Mouse (Mus musculus) embryonic facial prominence, embryonic 10.5 days (tissue): ENCODE results near the gene Zfp831. TPM values are rescaled to one million over a fixed set of nuclear protein-coding genes. Genes with fewer than 3 reads are reported as not detected.

ENCODE experiments used
- DNase-seq: peaks from one replicate; pipeline ENCODE4 v3.0.0-alpha.2; 2017; ENCODE audit warnings: low spot score
- H3K27ac ChIP-seq: fragments of 300-500 bp; sonication (generic); replicated peaks from 2 replicates; pipeline ENCODE4 v1.5.1; 2016; ENCODE audit warnings: mild to moderate bottlenecking
- H3K27me3 ChIP-seq: fragments of 300-500 bp; sonication (generic); replicated peaks from 2 replicates; pipeline ENCODE4 v1.6.1; 2016; ENCODE audit warnings: low read depth, mild to moderate bottlenecking; ENCODE audit not compliant: poor library complexity, severe bottlenecking
- H3K36me3 ChIP-seq: fragments of 300-500 bp; sonication (generic); replicated peaks from 2 replicates; pipeline ENCODE4 v1.6.1; 2016; ENCODE audit warnings: mild to moderate bottlenecking, moderate library complexity
- H3K4me1 ChIP-seq: fragments of 300-500 bp; sonication (generic); 2 replicates; pipeline ENCODE4 v1.6.1; 2016
- H3K4me3 ChIP-seq: fragments of 300-500 bp; sonication (generic); 2 replicates; pipeline ENCODE4 v1.5.1; 2016; ENCODE audit warnings: mild to moderate bottlenecking, moderate library complexity
- H3K9me3 ChIP-seq: fragments of 300-500 bp; sonication (generic); 2 replicates; pipeline ENCODE4 v1.6.1; 2016; ENCODE audit warnings: mild to moderate bottlenecking
- WGBS: fragments of 180-500 bp; shearing (Covaris S2); methylation state at CpG from one replicate; pipeline ENCODE4 v1.1.7; 2016; 5-methylcytosine and 5-hydroxymethylcytosine counted together
- polyA plus RNA-seq: library from polyadenylated mRNA; unstranded; fragments of >200 nt; fragmentation: Nextera tagmentation; extraction: Ambion mirVana; gene quantifications from 2 replicates; pipeline ENCODE4 v1.2.1, GENCODE M21; 2016

Zfp831 gene
- polyA plus RNA-seq, 1 experiment from 2014 or later: not detected

DNA sequence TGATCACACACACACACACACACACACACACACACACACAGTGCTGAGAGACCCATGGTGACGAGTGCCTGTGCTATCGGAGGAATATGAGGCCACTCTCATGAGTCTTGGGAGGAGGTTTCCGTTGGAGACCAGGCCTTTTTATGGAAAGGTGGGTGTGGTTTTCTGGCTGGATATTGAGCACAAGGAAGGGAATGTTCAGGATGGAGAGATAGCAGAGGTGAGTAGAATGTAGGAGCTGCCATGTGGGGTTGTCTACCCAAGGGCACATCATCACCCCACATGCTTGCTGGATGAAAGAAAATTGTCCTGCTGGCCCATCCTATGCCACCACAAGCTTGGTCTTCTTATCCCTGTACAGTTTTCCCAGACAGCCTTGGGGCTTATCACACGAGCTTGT lies 16.5 kb downstream of the Zfp831 start:
- no peaks in the 10 kb centered on the region for H3K27me3 ChIP-seq
- no peak for DNase-seq
- H3K4me3 ChIP-seq: no peak overlapping the region
- H3K4me1 ChIP-seq: peaks cover 18% of the 10 kb centered on the region
- no peak overlapping the region for H3K27ac ChIP-seq
- WGBS: 92% methylated on average over 4 of the region's 4 CpGs
- H3K9me3 ChIP-seq: no peaks in the 10 kb centered on the region
- no peaks in the 10 kb centered on the region for H3K36me3 ChIP-seq

- Histone ChIP-seq H3K4me3 (no peak overlapping the region), H3K9me3 (no peaks in the 10 kb centered on the region), H3K27ac (no peak overlapping the region), H3K4me1 (peaks cover 20% of the 10 kb centered on the region), H3K36me3 (no peaks in the 10 kb centered on the region), H3K27me3 (no peaks in the 10 kb centered on the region)
- 82% methylated on average over 9 of the region's 9 CpGs for whole genome bisulfite sequencing
- no peak for DNase-seq
These were observed 17.0 kb downstream of the Zfp831 start for GRCm38 (mm10) chr2:174660321-174660720.

DNA sequence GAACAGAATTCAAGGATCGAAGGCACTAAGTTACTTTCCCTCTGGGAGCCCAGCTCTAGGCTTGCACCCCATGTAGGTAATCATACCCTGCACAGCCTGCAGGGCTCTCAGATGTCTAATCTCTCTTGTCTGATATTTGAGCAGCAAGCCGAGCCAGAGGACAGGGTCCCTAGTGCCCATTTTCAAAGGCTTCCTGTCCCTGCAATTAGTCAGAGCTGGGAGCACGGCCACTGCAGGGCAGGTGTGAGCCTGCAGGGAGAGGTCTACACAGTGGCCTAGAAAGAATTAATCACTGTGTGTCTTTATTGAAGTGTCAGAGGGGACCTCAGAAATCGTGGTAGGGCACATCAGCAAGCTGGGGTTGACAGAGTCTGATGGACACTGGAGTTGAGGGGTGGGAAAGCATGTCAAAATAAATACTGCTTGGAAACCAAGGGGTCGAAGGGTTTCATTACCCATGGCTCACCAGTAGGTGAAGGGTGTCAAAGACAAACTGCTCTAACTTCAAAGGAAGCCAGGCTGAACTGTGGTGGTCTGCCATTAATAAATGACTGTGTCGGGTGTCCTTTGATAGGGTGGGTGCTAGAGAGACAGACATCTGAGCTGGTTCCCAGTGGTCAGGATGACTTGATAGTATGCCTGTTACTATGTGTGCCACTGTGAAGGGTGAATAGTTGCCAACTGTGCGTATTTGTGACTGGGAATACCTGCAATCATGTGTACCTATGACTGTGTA lies 18.3 kb downstream of the Zfp831 start:
- 45% methylated on average over 7 of the region's 7 CpGs for WGBS
- Histone ChIP-seq H3K36me3 (no peaks in the 10 kb centered on the region), H3K27me3 (no peaks in the 10 kb centered on the region), H3K27ac (peak overlapping the region; percentile 0; the same call in 1 of the 2 replicates), H3K4me1 (peaks cover 31% of the 10 kb centered on the region), H3K9me3 (no peaks in the 10 kb centered on the region), H3K4me3 (no peak overlapping the region)
- peak; percentile 39 for DNase-seq

DNA sequence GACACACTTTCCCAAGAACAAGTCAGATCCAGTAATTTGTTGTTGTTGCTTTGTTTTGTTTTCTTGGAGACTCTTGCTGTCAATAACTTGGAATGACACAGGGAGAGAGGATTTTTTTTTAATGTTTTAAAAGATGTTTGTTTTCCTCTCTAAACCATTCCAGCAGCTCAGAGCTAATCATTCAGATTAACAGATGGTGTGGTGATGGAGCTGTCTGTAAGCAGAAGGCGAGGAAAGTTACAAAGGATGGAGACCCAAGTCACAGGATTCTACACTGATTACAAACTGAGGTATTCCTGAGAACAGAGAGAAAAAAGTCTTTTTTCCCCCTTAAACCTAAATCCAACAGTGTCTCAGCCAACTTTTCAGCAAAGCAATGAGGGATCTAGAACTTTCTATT lies 19.3 kb downstream of the Zfp831 start:
- Histone ChIP-seq H3K4me1 (peaks cover 34% of the 10 kb centered on the region), H3K27me3 (no peaks in the 10 kb centered on the region), H3K36me3 (no peaks in the 10 kb centered on the region), H3K27ac (no peak overlapping the region), H3K4me3 (no peak overlapping the region), H3K9me3 (no peaks in the 10 kb centered on the region)
- 80% methylated on average over 1 of the region's 1 CpGs for WGBS
- no peak for DNase-seq

DNA sequence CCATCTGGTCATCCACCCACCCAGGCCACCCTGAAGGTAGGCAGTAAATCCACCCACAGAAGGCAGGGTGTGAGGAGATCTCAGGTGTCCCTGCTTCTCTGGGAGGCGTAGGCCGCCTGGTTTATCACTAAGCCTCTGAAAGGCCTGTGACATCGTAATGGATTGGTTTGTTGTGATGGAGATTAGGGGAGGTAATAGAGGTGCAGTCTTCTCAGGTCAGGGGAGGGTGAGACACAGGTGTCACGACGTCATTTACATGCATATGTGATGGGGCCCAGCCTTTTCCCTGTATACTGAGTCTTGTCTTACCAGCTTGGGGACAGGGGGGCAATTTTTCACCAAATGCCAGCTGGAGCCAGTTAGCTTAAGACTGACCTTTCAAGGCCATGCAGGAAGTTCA lies 22.1 kb downstream of the Zfp831 start:
- DNase-seq: no peak
- Histone ChIP-seq H3K27me3 (peaks cover 11% of the 10 kb centered on the region), H3K27ac (no peak overlapping the region), H3K4me1 (peaks cover 31% of the 10 kb centered on the region), H3K4me3 (no peak overlapping the region), H3K36me3 (no peaks in the 10 kb centered on the region), H3K9me3 (no peaks in the 10 kb centered on the region)
- 39% methylated on average over 5 of the region's 5 CpGs for WGBS

GRCm38 (mm10) chr2:174668806-174669205 lies 25.5 kb downstream of the Zfp831 start:
- H3K36me3 ChIP-seq: no peaks in the 10 kb centered on the region
- DNase-seq: no peak
- no peak overlapping the region for H3K27ac ChIP-seq
- 75% methylated on average over 3 of the region's 3 CpGs for WGBS
- no peaks in the 10 kb centered on the region for H3K9me3 ChIP-seq
- peaks cover 37% of the 10 kb centered on the region for H3K27me3 ChIP-seq
- H3K4me3 ChIP-seq: no peak overlapping the region
- H3K4me1 ChIP-seq: peaks cover 34% of the 10 kb centered on the region

- peaks cover 35% of the 10 kb centered on the region for H3K4me1 ChIP-seq
- H3K9me3 ChIP-seq: no peaks in the 10 kb centered on the region
- H3K27me3 ChIP-seq: peaks cover 43% of the 10 kb centered on the region
- peak overlapping the region; percentile 57 for H3K4me3 ChIP-seq
- no peaks in the 10 kb centered on the region for H3K36me3 ChIP-seq
- 20% methylated on average over 11 of the region's 11 CpGs for WGBS
- peak overlapping the region; percentile 10; the same call in 1 of the 2 replicates for H3K27ac ChIP-seq
- DNase-seq: peak; percentile 37
These were observed 29.3 kb downstream of the Zfp831 start for GRCm38 (mm10) chr2:174672506-174673190.

- peak overlapping the region; percentile 85 for H3K27ac ChIP-seq
- H3K4me3 ChIP-seq: peak overlapping the region; percentile 57
- H3K9me3 ChIP-seq: no peaks in the 10 kb centered on the region
- no peaks in the 10 kb centered on the region for H3K36me3 ChIP-seq
- H3K4me1 ChIP-seq: peaks cover 35% of the 10 kb centered on the region
- under 1% methylated on average over 25 of the region's 25 CpGs for WGBS
- peak; percentile 92 for DNase-seq
- peaks cover 43% of the 10 kb centered on the region for H3K27me3 ChIP-seq
These were observed 30.4 kb downstream of the Zfp831 start for GRCm38 (mm10) chr2:174673592-174674286.

DNA sequence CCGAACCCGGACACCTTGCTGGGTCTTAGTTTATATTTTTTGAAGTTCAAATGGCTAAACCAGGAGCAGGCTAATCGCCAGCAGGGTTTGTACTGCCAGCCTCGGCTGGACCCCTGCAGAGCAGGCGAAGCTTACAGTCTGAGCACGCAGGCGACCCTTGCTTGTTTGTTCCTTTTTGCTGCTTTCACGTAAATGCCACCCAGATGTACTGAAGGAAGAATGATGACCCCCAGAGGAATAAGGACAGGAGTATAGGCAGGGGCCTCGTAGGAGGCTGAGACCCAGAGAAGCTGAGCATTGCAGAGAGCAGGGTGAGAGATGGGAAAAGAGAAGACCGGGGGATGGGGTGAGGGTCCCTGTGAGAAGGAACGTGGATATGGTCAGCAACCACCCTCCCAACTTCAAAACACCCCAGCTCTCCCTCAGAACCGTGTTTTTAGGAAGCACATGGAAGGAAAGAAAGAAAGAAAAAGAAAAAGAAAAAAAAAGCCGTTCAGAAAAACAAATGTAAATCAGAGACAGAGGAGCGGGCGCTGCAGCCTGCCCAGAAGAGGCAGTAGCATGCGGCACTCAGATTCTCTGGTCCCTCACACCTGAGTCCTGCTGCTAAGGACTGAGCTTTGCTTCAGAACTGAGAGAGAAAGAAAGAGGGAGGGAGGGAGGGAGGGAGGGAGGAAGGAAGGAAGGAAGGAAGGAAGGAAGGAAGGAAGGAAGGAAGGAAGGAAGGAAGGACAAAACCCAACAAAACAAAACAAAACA lies 31.1 kb downstream of the Zfp831 start:
- peak overlapping the region; percentile 85 for H3K27ac ChIP-seq
- 5% methylated on average over 16 of the region's 16 CpGs for WGBS

GRCm38 (mm10) chr2:174675642-174676041 lies 32.3 kb downstream of the Zfp831 start:
- peak; percentile 83 for DNase-seq
- no peaks in the 10 kb centered on the region for H3K36me3 ChIP-seq

More for the DNA sequence above, 31.1 kb downstream of the Zfp831 start:
- H3K4me3 ChIP-seq: peak overlapping the region; percentile 57
- no peak for DNase-seq
- H3K9me3 ChIP-seq: no peaks in the 10 kb centered on the region
- no peaks in the 10 kb centered on the region for H3K36me3 ChIP-seq
- peaks cover 35% of the 10 kb centered on the region for H3K4me1 ChIP-seq
- peaks cover 37% of the 10 kb centered on the region for H3K27me3 ChIP-seq

DNA sequence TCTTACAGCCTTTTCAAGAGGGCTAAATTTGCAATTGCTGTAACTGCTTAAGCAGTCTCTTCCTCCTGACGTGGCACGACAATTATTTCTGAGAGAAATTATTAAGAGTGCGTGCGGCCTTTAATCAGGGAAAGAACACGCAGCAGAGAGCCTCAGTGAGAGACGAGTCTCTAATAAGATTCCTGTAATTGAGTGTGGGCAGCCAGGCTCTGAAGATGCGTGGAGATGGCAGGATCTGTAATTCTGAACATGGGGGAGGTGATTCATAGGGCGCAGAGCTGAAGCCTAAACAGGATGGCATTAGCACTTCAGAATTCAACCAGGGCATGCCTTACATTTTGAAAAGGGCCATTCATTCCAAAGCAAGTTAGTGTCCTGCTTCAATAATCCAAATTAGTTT lies 58.0 kb downstream of the Zfp831 start:
- Histone ChIP-seq H3K27me3 (no peaks in the 10 kb centered on the region), H3K27ac (no peak overlapping the region), H3K4me1 (no peaks in the 10 kb centered on the region), H3K36me3 (no peaks in the 10 kb centered on the region), H3K9me3 (no peaks in the 10 kb centered on the region), H3K4me3 (no peak overlapping the region)
- no peak for DNase-seq
- WGBS: 85% methylated on average over 8 of the region's 8 CpGs

More at GRCm38 (mm10) chr2:174675642-174676041, 32.3 kb downstream of the Zfp831 start:
- peaks cover 35% of the 10 kb centered on the region for H3K4me1 ChIP-seq
- no peak overlapping the region for H3K4me3 ChIP-seq
- H3K27ac ChIP-seq: no peak overlapping the region
- H3K27me3 ChIP-seq: peaks cover 29% of the 10 kb centered on the region
- 18% methylated on average over 9 of the region's 9 CpGs for WGBS
- H3K9me3 ChIP-seq: no peaks in the 10 kb centered on the region

DNA sequence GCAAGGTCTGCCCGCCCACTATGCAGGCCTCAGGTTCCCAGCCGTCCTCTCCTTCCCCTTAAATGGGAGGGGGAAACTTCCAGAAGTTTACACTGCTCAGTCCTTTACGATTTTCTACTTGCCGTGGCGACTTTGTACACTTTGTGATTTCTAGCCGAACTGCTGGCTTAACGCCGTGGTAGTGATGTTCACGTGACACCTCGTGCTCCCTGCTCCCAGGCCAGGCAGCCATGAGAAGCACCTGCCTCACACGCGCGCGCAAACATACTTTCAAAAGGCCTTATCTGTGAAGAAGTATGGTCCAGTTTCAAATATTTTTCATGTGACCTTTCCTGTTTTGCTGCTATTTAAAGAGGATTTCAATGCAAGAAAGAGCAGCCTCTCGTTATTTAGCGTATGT lies 63.8 kb downstream of the Zfp831 start:
- no peak overlapping the region for H3K4me3 ChIP-seq
- 91% methylated on average over 16 of the region's 16 CpGs for WGBS
- H3K27ac ChIP-seq: no peak overlapping the region
- no peaks in the 10 kb centered on the region for H3K27me3 ChIP-seq
- no peaks in the 10 kb centered on the region for H3K36me3 ChIP-seq
- no peaks in the 10 kb centered on the region for H3K9me3 ChIP-seq
- H3K4me1 ChIP-seq: 0 out of 2 replicates have a peak, but pooled peaks cover 5% of the 10 kb centered on the region
- DNase-seq: no peak
